Mouse (Mus musculus) brain, embryonic 14.5 days (tissue): ENCODE measurements around the gene P2rx6.

Experiments used
- CTCF ChIP-seq: fragments of 200-500 bp; IDR thresholded peaks from 2 replicates; pipeline ENCODE4 v1.5.1; 2012; ENCODE audit warnings: inconsistent platforms, mild to moderate bottlenecking, moderate library complexity, borderline replicate concordance; ENCODE audit not compliant: insufficient read depth, insufficient read length; ENCODE audit errors: extremely low read depth
- POLR2A ChIP-seq: fragments of 200-500 bp; IDR thresholded peaks from 2 replicates; pipeline ENCODE4 v1.6.1; 2012; ENCODE audit warnings: mild to moderate bottlenecking, inconsistent platforms, borderline replicate concordance; ENCODE audit not compliant: poor library complexity, insufficient read depth, insufficient read length, severe bottlenecking; ENCODE audit errors: extremely low read depth

- TF ChIP-seq POLR2A (no peak), CTCF (peak; percentile 78)
Observed at GRCm38 (mm10) chr16:17617922-17618565, 56.4 kb downstream of the P2rx6 start.
